Mouse (Mus musculus) mature B cell (primary cell): Measurements from ENCODE around the gene Spcs2.

Experiments used
- in situ Hi-C: fragments of 300-500 bp; cut with MboI; formaldehyde crosslinking; loops from 2 replicates; pipeline ENCODE4 v1.14.3; 2019

The Spcs2 gene

DNA sequence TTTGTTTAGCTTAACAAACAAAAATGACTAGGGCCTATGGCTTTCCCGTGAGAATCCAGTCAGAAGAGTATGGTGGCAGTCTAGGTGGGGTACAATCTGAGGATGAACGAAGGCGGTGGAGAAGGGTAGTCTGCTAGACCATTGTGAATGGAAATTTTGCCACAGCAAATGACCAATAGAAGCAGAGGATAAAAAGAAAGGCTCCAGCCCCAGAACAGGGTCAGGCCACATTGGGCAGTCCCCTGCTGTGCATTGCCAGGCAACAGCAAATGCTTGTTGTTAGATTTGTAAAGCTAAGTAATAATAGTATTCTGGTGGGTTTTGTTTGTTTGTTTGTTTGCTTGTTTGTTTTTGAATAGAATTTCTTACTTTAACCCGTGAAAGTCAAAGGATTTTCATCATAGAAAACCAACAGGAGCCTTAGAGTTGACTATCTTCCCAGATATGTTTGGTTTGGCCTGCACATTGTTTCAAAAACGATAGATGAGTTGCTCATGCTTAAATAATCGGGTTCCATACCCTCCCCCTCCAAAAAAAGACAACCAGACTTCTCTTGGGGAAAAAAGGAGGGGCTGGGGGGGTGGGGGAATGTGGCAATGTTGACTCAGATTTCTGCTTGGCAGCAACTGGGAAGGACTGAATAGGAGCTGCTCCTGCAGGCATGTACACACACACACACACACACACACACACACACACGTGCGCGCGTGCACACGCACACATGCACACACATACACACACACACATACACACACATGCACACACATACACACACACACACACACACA is 1.2 kb upstream of the Spcs2 start:
- in situ Hi-C loops: no loop called here

DNA sequence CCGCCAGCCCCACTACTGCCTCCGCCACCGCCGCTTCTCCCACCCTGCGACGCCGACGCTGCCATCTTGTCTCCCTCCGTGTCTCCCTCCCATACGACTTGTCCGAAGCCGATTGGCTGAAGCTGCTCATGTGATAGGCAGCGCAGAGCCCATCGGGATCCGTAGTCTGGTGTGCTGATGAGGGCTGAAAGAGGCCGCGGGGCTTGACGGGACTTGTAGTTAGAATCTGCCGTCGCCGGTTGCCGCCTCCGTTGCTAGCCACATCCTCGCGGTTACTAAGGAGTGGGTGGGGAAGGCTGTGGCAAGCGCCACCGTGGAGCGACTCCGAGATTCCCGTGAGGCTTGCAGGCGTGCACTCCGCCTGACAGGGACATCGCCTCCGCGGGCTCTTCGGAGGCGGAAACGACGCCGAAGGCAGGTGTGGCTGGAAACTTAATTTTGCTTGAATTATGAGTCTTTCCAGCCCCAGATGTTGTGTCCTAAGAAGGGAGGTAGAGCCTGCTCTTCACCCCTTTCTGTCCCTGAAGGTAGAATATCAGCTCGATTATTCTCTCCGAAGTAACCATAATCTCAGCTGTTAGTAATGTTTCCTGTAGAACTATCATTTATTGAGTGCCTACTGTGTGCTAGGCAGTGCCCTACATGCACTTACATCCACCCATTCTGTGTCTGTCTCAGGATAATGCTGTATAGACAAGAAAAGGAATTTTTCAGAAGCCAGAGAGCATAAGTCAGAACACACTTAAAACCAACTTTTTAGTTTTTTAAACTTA is 4.3 kb downstream of the Spcs2 start, which contains the start of gene Xrra1:
TSS of gene Xrra1 (plus strand) at position 304 of the 773 bp plus-strand sequence.
- in situ Hi-C loops: no loop called here

DNA sequence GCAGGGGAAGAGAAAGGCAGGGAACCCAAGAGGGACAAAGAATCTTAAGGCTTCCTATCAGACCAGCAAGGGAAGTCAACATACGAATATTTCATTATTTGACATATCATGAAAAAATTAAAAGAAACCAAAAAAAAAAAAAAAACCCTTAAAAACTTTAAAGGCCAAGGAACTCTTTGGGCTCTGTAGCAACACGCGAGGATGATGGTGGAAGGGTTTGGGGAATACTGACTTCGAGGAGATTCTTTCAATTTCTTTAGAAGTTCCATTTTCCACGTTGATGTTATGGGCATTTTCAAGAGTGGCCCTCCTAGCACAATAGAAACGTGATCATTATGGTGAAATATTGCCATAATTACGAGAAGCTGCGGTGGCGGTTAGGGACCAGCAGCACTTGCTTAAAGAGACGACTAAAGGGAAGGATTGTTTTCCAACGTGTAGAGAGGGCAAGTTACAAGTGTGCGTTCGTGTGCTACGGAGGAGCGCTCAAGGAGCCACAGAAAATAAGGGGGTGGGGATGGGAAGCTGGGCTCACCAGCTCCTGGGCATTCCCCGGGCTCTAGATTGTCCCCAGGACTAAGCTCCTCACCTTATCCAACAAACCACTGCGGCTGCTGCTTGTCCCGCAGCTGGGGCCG is 5.0 kb downstream of the Spcs2 start:
- in situ Hi-C loops: no loop called here

- in situ Hi-C loops: no loop called here
Observed at GRCm38 (mm10) chr7:99856266-99856861, 6.9 kb downstream of the Spcs2 start.

GRCm38 (mm10) chr7:99854311-99854710 is 9.0 kb downstream of the Spcs2 start:
- in situ Hi-C loops: no loop called here

GRCm38 (mm10) chr7:99853350-99853749 is 9.9 kb downstream of the Spcs2 start:
- in situ Hi-C loops: no loop called here

GRCm38 (mm10) chr7:99851618-99852017 is 11.6 kb downstream of the Spcs2 start:
- in situ Hi-C loops: no loop called here

GRCm38 (mm10) chr7:99851121-99851520 is 12.1 kb downstream of the Spcs2 start:
- in situ Hi-C loops: no loop called here

GRCm38 (mm10) chr7:99850534-99850933 is 12.7 kb downstream of the Spcs2 start:
- in situ Hi-C loops: no loop called here

GRCm38 (mm10) chr7:99845533-99846236 is 17.6 kb downstream of the Spcs2 start:
- in situ Hi-C loops: no loop called here

GRCm38 (mm10) chr7:99838241-99838640 is 25.0 kb downstream of the Spcs2 start:
- in situ Hi-C loops: no loop called here

GRCm38 (mm10) chr7:99837358-99838071 is 25.7 kb downstream of the Spcs2 start:
- in situ Hi-C loops: no loop called here

- in situ Hi-C loops: no loop called here
Observed at GRCm38 (mm10) chr7:99836781-99837180, 26.5 kb downstream of the Spcs2 start.

DNA sequence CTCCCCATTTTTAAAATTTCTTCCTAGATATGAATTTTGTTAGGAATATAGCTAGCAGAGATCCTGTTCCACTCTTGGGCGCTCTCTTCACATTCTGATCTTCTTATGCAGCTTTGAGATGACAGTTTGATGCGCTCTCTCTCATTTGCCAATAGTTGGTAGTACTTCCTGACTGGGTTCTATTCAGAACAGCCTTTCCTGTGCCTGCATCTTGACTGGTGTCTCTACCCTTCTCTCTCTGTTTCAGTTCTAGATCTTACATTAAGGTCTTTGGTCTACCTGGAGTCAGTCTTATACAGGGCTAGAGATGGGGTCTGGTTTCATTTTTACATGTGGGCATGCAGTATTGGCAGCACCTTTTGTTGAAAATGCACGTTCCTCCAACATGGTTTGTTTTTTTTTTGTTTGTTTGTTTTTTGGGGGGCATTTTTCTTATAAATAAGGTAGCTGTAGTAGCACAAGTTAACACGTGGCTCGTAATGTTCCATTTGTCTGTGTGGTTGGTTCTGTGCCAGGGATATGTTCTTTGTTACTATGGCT is 28.9 kb downstream of the Spcs2 start:
- in situ Hi-C loops: no loop called here

DNA sequence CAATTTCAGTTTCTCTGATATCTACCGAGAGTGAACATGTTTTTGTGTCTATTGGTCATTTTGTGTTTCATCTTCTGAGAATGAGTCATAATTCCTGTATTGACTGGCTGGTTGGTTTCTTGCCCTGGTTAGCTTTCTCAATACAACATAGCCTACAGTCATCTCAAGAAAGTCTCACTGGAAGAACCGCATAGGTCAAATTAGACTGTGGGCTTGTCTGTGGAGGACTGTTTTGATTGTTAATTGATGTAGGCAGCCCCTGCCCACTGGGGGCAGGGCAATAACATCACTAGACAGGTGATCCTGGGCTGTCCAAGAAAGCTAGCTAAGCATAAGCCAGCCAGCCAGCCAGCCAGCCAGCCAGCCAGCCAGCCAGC is 29.4 kb downstream of the Spcs2 start:
- in situ Hi-C loops: no loop called here

DNA sequence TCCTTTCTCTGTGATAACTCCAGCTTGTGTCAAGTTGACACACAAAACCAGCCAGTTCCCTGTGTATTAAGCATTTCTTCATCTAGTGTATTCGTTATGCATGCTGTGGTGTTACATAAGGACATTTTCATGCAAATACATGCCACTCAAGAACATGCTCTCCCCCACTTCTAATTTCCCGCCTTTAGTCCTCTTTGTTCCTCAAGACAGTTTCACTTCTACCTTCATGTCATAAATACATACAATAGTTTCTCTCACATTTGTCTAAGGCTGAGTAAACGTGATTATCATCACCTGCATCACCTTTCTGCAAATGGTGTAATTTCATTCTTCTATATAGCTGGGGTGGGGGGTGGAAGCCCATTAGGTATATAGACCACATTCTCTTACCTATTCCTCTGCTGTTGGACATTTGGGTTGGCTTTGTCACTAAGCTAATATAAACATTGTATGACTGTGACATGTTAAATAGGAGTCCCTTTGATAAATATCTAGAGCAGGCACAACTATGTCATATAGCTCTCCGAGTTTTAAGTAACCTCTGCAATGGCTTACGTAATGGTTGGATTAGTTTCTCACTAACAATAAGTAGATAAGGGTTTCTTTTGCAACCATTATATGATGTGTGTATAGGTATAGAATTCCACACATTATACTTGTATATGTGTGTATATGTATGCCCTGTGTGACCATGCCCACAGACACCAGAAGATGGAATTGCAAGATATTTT is 30.0 kb downstream of the Spcs2 start:
- in situ Hi-C loops: no loop called here

- in situ Hi-C loops: no loop called here
Observed at GRCm38 (mm10) chr7:99828083-99828570, 35.1 kb downstream of the Spcs2 start, which contains the start of gene Neu3. Gene Neu3, minus strand, starts transcription at chr7:99828417.

- in situ Hi-C loops: no loop called here
Observed at GRCm38 (mm10) chr7:99826096-99826495, 37.2 kb downstream of the Spcs2 start.

DNA sequence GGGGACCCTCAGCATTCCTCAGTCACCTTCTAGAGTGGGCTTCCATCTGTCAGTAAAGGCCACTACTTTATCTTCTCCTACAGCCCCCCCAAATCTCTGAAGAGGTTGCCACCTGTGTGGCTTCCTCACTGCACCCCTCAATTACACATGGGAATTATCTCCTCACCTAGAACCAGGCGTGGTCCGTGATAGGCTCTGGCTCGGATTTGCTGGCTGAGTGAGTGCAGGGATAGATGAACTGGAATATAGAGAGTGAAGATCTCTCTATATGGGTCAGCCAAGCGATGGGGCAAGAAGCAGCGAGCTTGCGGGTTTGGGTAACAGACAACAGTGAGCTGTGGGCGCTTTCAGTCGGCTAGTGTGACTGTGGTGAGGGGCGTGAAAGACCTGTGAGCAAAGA is 37.8 kb downstream of the Spcs2 start:
- in situ Hi-C loops: no loop called here
